Mouse (Mus musculus): Measurements from ENCODE around the gene Fkbp1a. TPM values are rescaled to one million over a fixed set of nuclear protein-coding genes. Genes with fewer than 3 reads are reported as not detected.

The Fkbp1a gene
- total RNA-seq, 2 experiments from 2014 or later, result 702 to 722 TPM

DNA sequence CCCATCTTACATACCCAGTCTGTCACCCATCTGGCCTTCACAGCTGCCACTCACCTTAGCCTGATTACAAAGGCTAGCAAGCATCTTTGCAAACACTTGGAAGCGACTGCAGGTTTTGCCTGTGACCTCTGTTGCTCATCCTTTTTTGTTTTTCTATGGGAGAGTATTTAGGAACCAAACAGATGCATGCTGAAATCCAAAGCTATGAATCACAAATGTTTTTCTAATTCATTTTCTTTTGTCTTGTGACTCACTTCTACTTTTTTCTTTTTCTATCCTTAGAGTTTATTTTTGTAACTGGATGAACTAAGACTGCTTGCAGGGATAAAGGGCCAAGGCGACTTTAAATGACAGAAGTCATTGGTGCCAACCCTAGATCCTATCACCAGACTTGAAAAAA lies 16.8 kb upstream of the Fkbp1a start:
- no peak overlapping the region for H3K27ac ChIP-seq
- intact Hi-C loops (cut with DNase I), result no loop called here
- DNase-seq (ENCODE audit: extremely low spot score in 1 of 2, low spot score in 2 of 2), result no peak
- TF ChIP-seq CTCF (IDR thresholded peaks at IDR 0.05), result no peak
- no peak overlapping the region for H3K4me3 ChIP-seq

DNA sequence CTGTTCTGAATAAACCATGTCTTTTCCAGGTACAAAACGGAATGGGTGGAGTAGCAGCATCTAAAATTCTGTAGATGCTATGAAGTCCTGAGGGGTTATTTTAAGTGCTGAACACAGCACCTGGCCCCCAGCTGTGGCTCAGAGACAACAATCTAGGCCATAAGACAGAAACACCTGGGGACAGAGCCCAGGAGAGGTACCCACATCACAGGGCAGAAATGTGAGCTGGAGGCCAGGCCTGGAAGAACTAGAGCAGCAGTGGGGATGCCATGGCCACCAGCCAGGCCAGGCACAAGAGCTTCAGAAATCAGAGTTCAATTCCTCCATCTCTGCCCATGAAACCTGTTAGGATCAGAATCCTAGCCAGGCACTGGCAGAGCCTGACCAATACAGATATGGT lies 14.2 kb upstream of the Fkbp1a start:
- Histone ChIP-seq H3K4me3 (no peak overlapping the region), H3K27ac (no peak overlapping the region)
- intact Hi-C loops (cut with DNase I), result no loop called here
- no peak for TF ChIP-seq CTCF (IDR thresholded peaks at IDR 0.05)
- DNase-seq (ENCODE audit: extremely low spot score in 1 of 2, low spot score in 2 of 2), result no peak

DNA sequence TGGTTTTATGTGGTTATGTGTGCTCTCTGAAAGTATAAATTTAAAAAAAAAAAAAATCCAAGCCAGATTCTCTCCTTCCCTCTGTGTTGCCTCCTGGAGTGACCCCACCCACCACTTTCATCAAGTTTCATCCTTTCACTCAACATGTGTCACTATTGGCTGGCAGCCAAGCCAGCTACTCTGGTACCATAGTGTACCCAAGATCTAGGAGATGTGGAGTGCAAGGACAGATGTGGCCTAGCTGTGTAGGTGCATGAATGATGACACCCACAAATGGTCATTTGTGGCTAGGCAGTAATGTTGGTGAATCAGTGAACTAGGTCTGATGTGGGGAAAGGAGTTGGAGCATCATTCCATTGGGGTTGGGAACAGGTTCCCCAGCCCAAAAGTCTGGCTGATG lies 13.1 kb upstream of the Fkbp1a start:
- DNase-seq (ENCODE audit: extremely low spot score in 1 of 2, low spot score in 2 of 2), result no peak
- no peak overlapping the region for H3K27ac ChIP-seq
- no peak for TF ChIP-seq CTCF (IDR thresholded peaks at IDR 0.05)
- H3K4me3 ChIP-seq, result no peak overlapping the region
- intact Hi-C loops (cut with DNase I), result no loop called here

GRCm38 (mm10) chr2:151530378-151531230 lies 11.7 kb upstream of the Fkbp1a start:
- no peak overlapping the region for H3K27ac ChIP-seq
- no peak for TF ChIP-seq CTCF (IDR thresholded peaks at IDR 0.05)
- intact Hi-C loops (cut with DNase I), result no loop called here
- no peak overlapping the region for H3K4me3 ChIP-seq
- DNase-seq (ENCODE audit: extremely low spot score in 1 of 2, low spot score in 2 of 2), result no peak

- Histone ChIP-seq H3K4me3 (no peak overlapping the region), H3K27ac (no peak overlapping the region)
- intact Hi-C loops (cut with DNase I), result no loop called here
- DNase-seq (ENCODE audit: extremely low spot score in 1 of 2, low spot score in 2 of 2), result no peak
- no peak for TF ChIP-seq CTCF (IDR thresholded peaks at IDR 0.05)
Measured at GRCm38 (mm10) chr2:151533632-151534031, 8.7 kb upstream of the Fkbp1a start.

- Histone ChIP-seq H3K27ac (no peak overlapping the region), H3K4me3 (no peak overlapping the region)
- DNase-seq (ENCODE audit: extremely low spot score in 1 of 2, low spot score in 2 of 2), result no peak
- intact Hi-C loops (cut with DNase I), result no loop called here
- no peak for TF ChIP-seq CTCF (IDR thresholded peaks at IDR 0.05)
Measured at GRCm38 (mm10) chr2:151535961-151536617, 6.2 kb upstream of the Fkbp1a start.

- intact Hi-C loops (cut with DNase I), result no loop called here
- Histone ChIP-seq H3K27ac (no peak overlapping the region), H3K4me3 (no peak overlapping the region)
- no peak for TF ChIP-seq CTCF (IDR thresholded peaks at IDR 0.05)
- DNase-seq (ENCODE audit: extremely low spot score in 1 of 2, low spot score in 2 of 2), result peak; percentile 58 to 61
Measured at GRCm38 (mm10) chr2:151536618-151536974, 5.7 kb upstream of the Fkbp1a start.

- Histone ChIP-seq H3K27ac (peak overlapping the region; percentile 63; the same call in 1 of the 2 replicates), H3K4me3 (no peak overlapping the region)
- no peak for DNase-seq (ENCODE audit: extremely low spot score in 1 of 2, low spot score in 2 of 2)
- intact Hi-C loops (cut with DNase I), result no loop called here
- no peak for TF ChIP-seq CTCF (IDR thresholded peaks at IDR 0.05)
Measured at GRCm38 (mm10) chr2:151538646-151539045, 3.6 kb upstream of the Fkbp1a start.

GRCm38 (mm10) chr2:151543063-151543895 lies 996 bp downstream of the Fkbp1a start:
- intact Hi-C loops (cut with DNase I), result loop anchor here (1.0 to 2.0 kb wide), 3 partner anchors 30 to 88 kb away; no protein-coding TSS in a partner anchor
- peak in 1 of 2 experiments; percentile 45 for DNase-seq (ENCODE audit: extremely low spot score in 1 of 2, low spot score in 2 of 2)
- no peak for TF ChIP-seq CTCF (IDR thresholded peaks at IDR 0.05)
- H3K27ac ChIP-seq, result peak overlapping the region; percentile 94
- H3K4me3 ChIP-seq, result peak overlapping the region; percentile 75

GRCm38 (mm10) chr2:151544673-151545072 lies 2.4 kb downstream of the Fkbp1a start:
- peak overlapping the region; percentile 75 for H3K4me3 ChIP-seq
- intact Hi-C loops (cut with DNase I), result no loop called here
- H3K27ac ChIP-seq, result peak overlapping the region; percentile 55
- no peak for TF ChIP-seq CTCF (IDR thresholded peaks at IDR 0.05)
- peak in 1 of 2 experiments; percentile 51 for DNase-seq (ENCODE audit: extremely low spot score in 1 of 2, low spot score in 2 of 2)

DNA sequence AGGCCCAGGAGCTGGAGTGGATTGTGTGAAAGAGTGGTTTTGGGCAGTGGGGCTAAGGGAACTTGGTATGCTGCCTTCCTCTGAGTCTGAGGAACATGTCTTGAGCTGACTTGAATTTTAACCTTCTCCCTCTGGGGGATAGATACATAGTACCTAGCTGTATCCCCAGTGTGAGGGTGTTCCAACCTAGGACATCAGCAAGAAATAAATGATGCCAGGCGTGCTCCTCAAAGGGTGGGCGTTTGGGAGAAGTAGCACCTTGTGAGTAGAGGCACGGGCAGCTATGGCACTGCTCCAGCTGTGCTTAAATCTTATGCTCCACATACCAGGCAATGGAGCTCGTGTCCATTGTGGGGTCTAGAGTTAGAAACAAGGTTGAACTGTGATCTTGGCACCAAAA lies 4.3 kb downstream of the Fkbp1a start:
- H3K27ac ChIP-seq, result no peak overlapping the region

More for the DNA sequence above, 4.3 kb downstream of the Fkbp1a start:
- DNase-seq (ENCODE audit: extremely low spot score in 1 of 2, low spot score in 2 of 2), result no peak
- intact Hi-C loops (cut with DNase I), result no loop called here
- no peak for TF ChIP-seq CTCF (IDR thresholded peaks at IDR 0.05)
- no peak overlapping the region for H3K4me3 ChIP-seq

Data from left cerebral cortex, adult 2 months (tissue).